Mouse (Mus musculus): ENCODE data around the gene Glb1l2. TPM values are rescaled to one million over a fixed set of nuclear protein-coding genes. Genes with fewer than 3 reads are reported as not detected.

Glb1l2 gene
- total and polyA plus RNA-seq, 3 experiments, result not detected

DNA sequence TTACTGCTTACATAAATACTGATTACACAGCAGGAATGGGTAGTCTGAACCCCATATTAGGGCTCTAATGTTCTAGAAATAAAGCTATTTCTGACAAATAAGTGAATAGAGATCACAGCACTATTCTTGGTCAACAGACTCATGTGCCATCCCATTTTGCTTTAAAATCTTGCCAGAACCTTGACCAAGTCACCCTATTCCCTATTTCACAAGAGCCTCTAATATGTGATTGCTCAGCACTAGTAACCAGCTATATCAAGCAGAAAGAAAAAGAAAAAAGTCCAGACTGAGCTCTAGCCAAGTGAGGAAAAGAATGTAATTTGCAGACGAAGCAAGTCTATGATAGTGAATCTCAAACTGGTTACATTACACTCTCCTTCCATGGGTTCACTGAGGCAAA is 13.7 kb upstream of the Glb1l2 start:
- Histone ChIP-seq H3K9ac (ENCODE audit: insufficient read depth, low read depth) (no peak overlapping the region), H3K4me2 (ENCODE audit: insufficient read depth, low read depth, poor library complexity, severe bottlenecking) (no peak overlapping the region), H3K9me3 (replicated peaks; ENCODE audit: low read length) (no peaks in the 10 kb centered on the region), H3K4me1 (ENCODE audit: control insufficient read depth in 1 of 2, insufficient read depth in 2 of 2) (no peaks in the 10 kb centered on the region), H3K27ac (ENCODE audit: insufficient read depth, low read depth) (no peak overlapping the region), H3K36me3 (replicated peaks in 1 of 2; ENCODE audit: control insufficient read depth in 1 of 2, insufficient read depth in 1 of 2, low read length in 1 of 2) (no peaks in the 10 kb centered on the region), H3K79me2 (replicated peaks; ENCODE audit: control insufficient read depth, extremely low read depth, insufficient read depth, poor library complexity, severe bottlenecking) (no peaks in the 10 kb centered on the region), H3K27me3 (replicated peaks) (no peaks in the 10 kb centered on the region), H3K4me3 (replicated peaks in 1 of 3; ENCODE audit: low read depth in 2 of 3, low read length in 2 of 3, poor library complexity in 1 of 3) (no peak overlapping the region)
- dilution Hi-C loops (cut with MboI; ENCODE audit: extremely low pct_ligation_motif_present, extremely low pct_unique_long_range_greater_than_20kb, low sequenced_read_pairs) (no loop called here), in situ Hi-C loops (cut with MboI; ENCODE audit: low pct_ligation_motif_present, low pct_unique_long_range_greater_than_20kb, low sequenced_read_pairs) (no loop called here)
- DNase-seq (ENCODE audit: extremely low read depth), result no peak
- no peak for TF ChIP-seq E2F4 (IDR thresholded peaks at IDR 0.05; ENCODE audit: insufficient replicate concordance, low read depth, low read length)
- TF ChIP-seq RCOR1 (conservative IDR thresholded peaks at IDR 0.05; ENCODE audit: low read depth, low read length), result no peak
- TF ChIP-seq EP300 (IDR thresholded peaks at IDR 0.05; ENCODE audit: low read length), result no peak
- no peak for TF ChIP-seq USF1 (IDR thresholded peaks at IDR 0.05; ENCODE audit: low read depth, low read length)
- no peak for TF ChIP-seq JUN (IDR thresholded peaks at IDR 0.05; ENCODE audit: insufficient read depth, low read depth, low read length)
- TF ChIP-seq IRF4 (IDR thresholded peaks at IDR 0.05; ENCODE audit: low read depth, low read length), result no peak
- no peak for TF ChIP-seq NELFE (IDR thresholded peaks at IDR 0.05; ENCODE audit: low read depth, low read length)
- no peak for TF ChIP-seq ZKSCAN1 (IDR thresholded peaks at IDR 0.05; ENCODE audit: borderline replicate concordance, low read depth, low read length)
- TF ChIP-seq ELF1 (IDR thresholded peaks at IDR 0.05; ENCODE audit: low read depth, low read length), result no peak
- TF ChIP-seq MEF2A (IDR thresholded peaks at IDR 0.05; ENCODE audit: borderline replicate concordance, low read depth, low read length), result no peak
- TF ChIP-seq POLR2A (IDR thresholded peaks at IDR 0.05; ENCODE audit: low read depth, low read length), result no peak
- no peak for TF ChIP-seq MYC (IDR thresholded peaks at IDR 0.05; ENCODE audit: low read depth, low read length)
- TF ChIP-seq PAX5 (IDR thresholded peaks at IDR 0.05; ENCODE audit: low read length), result no peak
- no peak for TF ChIP-seq ZNF384 (IDR thresholded peaks at IDR 0.05; ENCODE audit: low read depth, low read length)
- TF ChIP-seq SMC3 (IDR thresholded peaks at IDR 0.05; ENCODE audit: low read depth, low read length), result no peak
- TF ChIP-seq POLR2AphosphoS2 (IDR thresholded peaks at IDR 0.05; ENCODE audit: low read depth, low read length), result no peak
- TF ChIP-seq USF2 (conservative IDR thresholded peaks at IDR 0.05; ENCODE audit: low read depth, low read length), result no peak
- TF ChIP-seq ETS1 (conservative IDR thresholded peaks at IDR 0.05; ENCODE audit: low read depth, low read length), result no peak

DNA sequence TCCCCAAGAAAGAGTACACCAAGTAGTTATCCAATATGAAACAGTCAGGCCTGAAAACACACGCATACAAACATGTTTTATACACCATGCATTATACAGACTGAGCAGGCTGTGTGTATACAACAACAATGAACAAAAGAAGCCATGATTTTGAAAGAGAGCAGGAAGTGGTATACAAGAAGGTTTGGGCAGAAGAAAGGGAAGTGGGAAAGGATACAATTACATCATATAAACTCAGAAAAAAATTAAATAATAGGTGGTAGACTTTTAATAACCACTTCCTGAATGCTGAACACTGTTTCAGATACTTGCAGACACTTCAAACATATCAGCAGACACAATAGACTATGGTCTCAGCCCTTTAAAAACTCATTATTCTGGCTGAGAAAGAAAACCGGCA is 2.5 kb upstream of the Glb1l2 start:
- no peak overlapping the region for H3K4me2 ChIP-seq (ENCODE audit: insufficient read depth, low read depth, poor library complexity, severe bottlenecking)
- no peak for DNase-seq (ENCODE audit: extremely low read depth)
- no peaks in the 10 kb centered on the region for H3K9me3 ChIP-seq (replicated peaks; ENCODE audit: low read length)
- H3K4me1 ChIP-seq (ENCODE audit: control insufficient read depth in 1 of 2, insufficient read depth in 2 of 2), result no peaks in the 10 kb centered on the region; a peak in 1 of 4 replicates
- no peaks in the 10 kb centered on the region for H3K79me2 ChIP-seq (replicated peaks; ENCODE audit: control insufficient read depth, extremely low read depth, insufficient read depth, poor library complexity, severe bottlenecking)
- H3K27me3 ChIP-seq (replicated peaks), result no peaks in the 10 kb centered on the region
- no peak overlapping the region for H3K27ac ChIP-seq (ENCODE audit: insufficient read depth, low read depth)
- H3K9ac ChIP-seq (ENCODE audit: insufficient read depth, low read depth), result no peak overlapping the region
- in situ Hi-C loops (cut with MboI; ENCODE audit: low pct_ligation_motif_present, low pct_unique_long_range_greater_than_20kb, low sequenced_read_pairs), result no loop called here
- no peak overlapping the region for H3K4me3 ChIP-seq (replicated peaks in 1 of 3; ENCODE audit: low read depth in 2 of 3, low read length in 2 of 3, poor library complexity in 1 of 3)
- TF ChIP-seq MXI1 (IDR thresholded peaks at IDR 0.05; ENCODE audit: low read depth, low read length), result no peak
- no peak for TF ChIP-seq NELFE (IDR thresholded peaks at IDR 0.05; ENCODE audit: low read depth, low read length)
- no peak for TF ChIP-seq MAZ (IDR thresholded peaks at IDR 0.05; ENCODE audit: low read depth, low read length)
- no peak for TF ChIP-seq MAFK (IDR thresholded peaks at IDR 0.05; ENCODE audit: insufficient replicate concordance, low read length)
- no peak for TF ChIP-seq MAX (IDR thresholded peaks at IDR 0.05; ENCODE audit: low read length)
- TF ChIP-seq JUN (IDR thresholded peaks at IDR 0.05; ENCODE audit: insufficient read depth, low read depth, low read length), result no peak
- no peak for TF ChIP-seq CTCF (conservative IDR thresholded peaks at IDR 0.05 in 1 of 2, IDR thresholded peaks at IDR 0.05 in 1 of 2; ENCODE audit: low read depth in 2 of 2, low read length in 2 of 2)
- TF ChIP-seq HCFC1 (IDR thresholded peaks at IDR 0.05; ENCODE audit: low read depth, low read length), result no peak
- no peak for TF ChIP-seq NRF1 (IDR thresholded peaks at IDR 0.05; ENCODE audit: low read depth, low read length)
- no peak for TF ChIP-seq RAD21 (IDR thresholded peaks at IDR 0.05; ENCODE audit: low read depth, low read length)
- no peak for TF ChIP-seq MYC (IDR thresholded peaks at IDR 0.05; ENCODE audit: low read depth, low read length)
- TF ChIP-seq E2F4 (IDR thresholded peaks at IDR 0.05; ENCODE audit: insufficient replicate concordance, low read depth, low read length), result no peak
- TF ChIP-seq ELF1 (IDR thresholded peaks at IDR 0.05; ENCODE audit: low read depth, low read length), result no peak
- H3K36me3 ChIP-seq (replicated peaks in 1 of 2; ENCODE audit: control insufficient read depth in 1 of 2, insufficient read depth in 1 of 2, low read length in 1 of 2), result no peaks in the 10 kb centered on the region
- dilution Hi-C loops (cut with MboI; ENCODE audit: extremely low pct_ligation_motif_present, extremely low pct_unique_long_range_greater_than_20kb, low sequenced_read_pairs), result no loop called here
